ENCODE assay signal across 12 mouse cellular contexts in the genomic region with DNA sequence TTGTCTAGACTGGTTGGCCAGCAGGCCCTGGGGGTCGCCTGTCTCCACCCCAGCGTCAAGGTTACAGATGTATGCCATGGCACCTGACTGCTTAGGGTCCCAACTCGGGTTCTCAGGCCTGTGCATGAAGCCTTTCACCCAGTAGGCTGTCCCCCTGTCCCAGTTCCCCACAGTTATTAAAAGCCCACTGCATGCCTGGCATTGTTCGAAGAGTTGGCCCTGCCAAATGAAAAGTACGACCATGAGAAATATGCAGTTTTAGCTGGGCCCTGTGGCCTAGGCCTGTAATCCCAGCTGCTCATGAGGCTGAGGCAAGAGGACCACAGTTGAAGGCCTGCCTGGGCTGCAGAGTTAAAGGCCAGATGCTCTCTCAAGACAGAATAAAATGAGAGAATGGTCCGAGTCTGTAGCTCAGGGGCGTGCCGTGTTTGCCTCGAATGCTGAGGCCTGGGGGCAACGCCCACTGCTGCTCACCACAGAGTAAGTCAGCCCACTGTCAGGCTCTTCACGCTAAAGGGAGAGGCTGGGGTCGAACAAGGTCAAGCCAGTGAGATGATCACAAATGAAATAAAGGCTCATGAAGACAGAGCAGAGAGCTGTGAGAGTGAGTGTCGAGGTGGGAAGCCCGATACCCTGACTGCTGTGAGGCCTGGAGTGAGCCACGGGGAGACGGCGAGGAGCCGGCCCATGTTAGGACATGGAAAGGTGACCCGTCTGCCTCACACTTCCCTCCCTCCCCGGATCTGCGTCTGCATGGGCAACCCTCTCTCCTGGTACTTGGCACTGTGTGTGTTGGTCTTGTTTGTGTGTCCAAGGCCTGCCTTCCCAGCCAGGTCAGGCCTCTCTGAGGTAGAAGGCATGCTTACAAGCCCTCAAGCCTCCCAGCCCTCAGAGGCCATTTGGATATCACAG.
A peak's percentile ranks its signal among the peaks of the same experiment; 100 is the strongest.
DNase-seq lines count a peak whose midpoint lies in the region; ATAC-seq and TF ChIP-seq lines count a peak whose summit lies in the region.
"Had no signal": no experiment of that assay in that cellular context is flagged by ENCODE, and none has a peak within 500 bp of the region (broad histone marks: within the 10 kb centered on the region; RNA-seq: fewer than 3 reads in every experiment).

No protein-coding gene starts in this region.

- H3K9ac ChIP-seq in forebrain, embryonic 11.5 days (ENCODE audit: low read length): 0 out of 2 replicates have a peak overlapping the region, but pooled peaks have one; percentile 6
- H3K9ac ChIP-seq in forebrain, embryonic 15.5 days (replicated peaks): no peak overlapping the region
- peak overlapping the region; percentile 52 for H3K9ac ChIP-seq in heart, embryonic 16.5 days (ENCODE audit: low read length)

- DNase-seq in forebrain, embryonic 11.5 days (ENCODE audit: low spot score): no peak
- DNase-seq in kidney, adult 11 months: peak; percentile 41
- DNase-seq in kidney, postnatal 14 days: no peak
- DNase-seq in layer of hippocampus, postnatal 14 days (ENCODE audit: low spot score in 2 of 2): no peak
- DNase-seq in retina, postnatal 1 day: no peak
- DNase-seq: adrenal gland, postnatal 14 days; cerebellum, adult 18-20 months; kidney, adult 8-10 months; thymus, postnatal 14 days had no signal

- H3K4me2 ChIP-seq in forebrain, embryonic 11.5 days (ENCODE audit: low read depth, low read length, severe bottlenecking): no peak overlapping the region
- no peak overlapping the region for H3K4me2 ChIP-seq in forebrain, embryonic 15.5 days (replicated peaks)
- no peak overlapping the region for H3K4me2 ChIP-seq in heart, embryonic 16.5 days (ENCODE audit: low read depth, low read length)

- no peak for ATAC-seq in forebrain, embryonic 11.5 days (replicated peaks; ENCODE audit: low FRiP score)
- ATAC-seq in forebrain, embryonic 15.5 days (replicated peaks): no peak
- ATAC-seq in heart, embryonic 16.5 days (replicated peaks; ENCODE audit: extremely low read depth, insufficient read depth, low FRiP score): no peak

- peaks cover 14% of the 10 kb centered on the region for H3K4me1 ChIP-seq in forebrain, embryonic 11.5 days (replicated peaks; ENCODE audit: control insufficient read depth, insufficient read depth, low read length)
- peaks cover 50% of the 10 kb centered on the region for H3K4me1 ChIP-seq in forebrain, embryonic 15.5 days
- H3K4me1 ChIP-seq in E14TG2a.4 (replicated peaks; ENCODE audit: low read depth, low read length): peaks cover 93% of the 10 kb centered on the region
- peaks cover 63% of the 10 kb centered on the region for H3K4me1 ChIP-seq in heart, embryonic 16.5 days (ENCODE audit: control insufficient read depth, insufficient read depth, low read length)

- H3K4me3 ChIP-seq in forebrain, embryonic 11.5 days (ENCODE audit: low read depth, low read length): no peak overlapping the region
- H3K4me3 ChIP-seq in forebrain, embryonic 15.5 days: no peak overlapping the region
- peak overlapping the region; percentile 27 for H3K4me3 ChIP-seq in E14TG2a.4 (replicated peaks; ENCODE audit: low read length)
- no peak overlapping the region for H3K4me3 ChIP-seq in heart, embryonic 16.5 days (ENCODE audit: low read length)

- WGBS in forebrain, embryonic 11.5 days: 80% methylated on average over 21 of the region's 21 CpGs
- WGBS in forebrain, embryonic 15.5 days: 81% methylated on average over 21 of the region's 21 CpGs
- WGBS in heart, embryonic 16.5 days: 67% methylated on average over 21 of the region's 21 CpGs

- no peaks in the 10 kb centered on the region for H3K36me3 ChIP-seq in forebrain, embryonic 11.5 days (ENCODE audit: control insufficient read depth, insufficient read depth, low read length)
- no peaks in the 10 kb centered on the region for H3K36me3 ChIP-seq in forebrain, embryonic 15.5 days
- peaks cover 10% of the 10 kb centered on the region; the same call in 1 of the 2 replicates for H3K36me3 ChIP-seq in E14TG2a.4 (ENCODE audit: insufficient read depth, low read length)
- H3K36me3 ChIP-seq in heart, embryonic 16.5 days (ENCODE audit: control insufficient read depth, insufficient read depth): no peaks in the 10 kb centered on the region

- TF ChIP-seq CTCF in E14TG2a.4 (conservative IDR thresholded peaks at IDR 0.05; ENCODE audit: low read length): no peak

- no peaks in the 10 kb centered on the region for H3K9me3 ChIP-seq in forebrain, embryonic 11.5 days (ENCODE audit: control insufficient read depth, low read length)
- H3K9me3 ChIP-seq in forebrain, embryonic 15.5 days: no peaks in the 10 kb centered on the region
- H3K9me3 ChIP-seq in E14TG2a.4 (ENCODE audit: low read length): no peaks in the 10 kb centered on the region
- no peaks in the 10 kb centered on the region for H3K9me3 ChIP-seq in heart, embryonic 16.5 days (replicated peaks; ENCODE audit: control insufficient read depth, low read length)

- no peaks in the 10 kb centered on the region for H3K27me3 ChIP-seq in forebrain, embryonic 11.5 days (ENCODE audit: control insufficient read depth, insufficient read depth, low read length)
- no peaks in the 10 kb centered on the region for H3K27me3 ChIP-seq in forebrain, embryonic 15.5 days
- no peaks in the 10 kb centered on the region for H3K27me3 ChIP-seq in E14TG2a.4 (ENCODE audit: insufficient read depth, low read length)
- H3K27me3 ChIP-seq in heart, embryonic 16.5 days (ENCODE audit: control insufficient read depth, insufficient read depth, low read length): no peaks in the 10 kb centered on the region

- no peak overlapping the region for H3K27ac ChIP-seq in forebrain, embryonic 11.5 days (ENCODE audit: low read depth, low read length)
- H3K27ac ChIP-seq in forebrain, embryonic 15.5 days (replicated peaks): no peak overlapping the region
- peak overlapping the region; percentile 61 for H3K27ac ChIP-seq in heart, embryonic 16.5 days (ENCODE audit: low read length)
